Mouse (Mus musculus): Measurements from ENCODE around the gene Smc1a.

The Smc1a gene

DNA sequence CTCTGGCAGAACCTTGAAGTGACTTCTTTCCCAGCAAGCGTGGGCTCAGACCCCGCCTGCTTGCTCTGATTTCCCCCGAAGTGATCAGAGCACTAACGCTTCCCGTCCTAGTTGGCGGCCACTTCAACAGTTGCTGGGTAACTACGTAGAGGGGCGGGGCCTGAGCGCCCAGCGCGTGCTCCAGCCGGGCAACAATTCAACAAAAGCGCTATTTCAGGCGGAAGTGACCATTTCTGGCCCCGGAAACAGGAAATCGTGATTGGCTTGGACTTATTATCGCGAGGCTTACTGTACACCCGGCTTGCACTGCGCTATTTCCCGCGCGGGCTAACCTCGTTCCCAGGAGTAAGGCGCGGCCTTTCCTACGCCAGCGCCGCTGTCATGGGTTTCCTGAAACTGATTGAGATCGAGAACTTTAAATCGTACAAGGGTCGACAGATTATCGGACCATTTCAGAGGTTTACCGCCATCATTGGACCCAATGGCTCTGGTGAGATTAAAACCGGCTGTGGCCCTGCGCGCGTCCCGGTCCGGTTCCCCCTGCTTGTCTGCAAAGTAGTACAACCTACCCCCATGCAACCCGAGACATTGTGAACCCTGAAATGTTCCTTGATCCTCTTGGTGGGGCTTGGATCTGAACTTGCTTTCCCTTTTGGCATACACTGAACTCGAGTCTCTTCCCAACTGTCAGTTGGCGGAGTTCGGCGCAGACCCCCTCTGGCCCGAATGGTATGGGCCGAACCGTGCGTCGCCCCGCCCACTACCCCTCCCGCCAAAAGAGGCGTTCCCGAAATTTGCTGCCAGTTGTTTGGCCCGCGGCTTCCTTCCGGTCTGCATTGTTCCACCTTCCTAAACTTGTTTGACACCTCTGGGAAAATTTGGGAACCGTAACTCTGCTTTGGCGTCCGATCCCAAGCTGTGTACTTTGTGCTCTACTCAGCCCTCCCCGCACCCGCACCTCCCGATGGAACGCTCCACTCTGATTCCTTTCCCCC, at the start of gene Smc1a, which contains the start of gene Ribc1:
TSS of gene Smc1a (plus strand) at position 278 of the 995 bp plus-strand sequence.
TSS of gene Ribc1 (minus strand) at position 145 of the 995 bp plus-strand sequence.
- DNase-seq, result peak; percentile 92 to 95

- no peak for DNase-seq
Measured at GRCm38 (mm10) chrX:151999006-151999710, 17.1 kb upstream of the Smc1a start.

GRCm38 (mm10) chrX:152001182-152001684, 15.0 kb upstream of the Smc1a start:
- DNase-seq, result no peak

- peak; percentile 86 to 92 for DNase-seq
Measured at GRCm38 (mm10) chrX:152001737-152002710, 14.2 kb upstream of the Smc1a start, which contains the start of gene Hsd17b10. Hsd17b10 (plus strand) TSS chrX:152001845.

GRCm38 (mm10) chrX:152002865-152003264, 13.4 kb upstream of the Smc1a start:
- no peak for DNase-seq

GRCm38 (mm10) chrX:152007863-152008262, 8.4 kb upstream of the Smc1a start:
- DNase-seq, result no peak

GRCm38 (mm10) chrX:152015752-152016150, 477 bp upstream of the Smc1a start:
- DNase-seq, result no peak

- no peak for DNase-seq
Measured at GRCm38 (mm10) chrX:152017186-152017585, 958 bp downstream of the Smc1a start.

DNA sequence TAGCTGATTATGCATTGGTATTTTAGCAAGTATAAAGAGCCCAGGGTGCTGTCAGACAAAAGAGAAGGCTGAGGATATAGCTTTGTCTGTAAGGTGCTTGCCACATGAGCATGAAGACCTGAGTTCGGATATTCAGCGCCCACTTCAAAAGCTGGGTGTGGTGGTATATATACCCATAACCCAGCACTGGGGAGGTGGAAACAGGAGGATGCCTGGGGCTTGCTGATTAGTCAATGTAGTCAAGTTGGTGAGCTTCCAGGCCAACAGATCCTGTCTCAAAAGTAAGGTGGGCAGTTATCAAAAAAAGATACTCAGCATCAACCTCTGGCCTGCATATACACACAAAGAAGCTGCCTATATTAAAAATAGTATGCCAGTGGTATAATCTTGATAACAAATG, 3.1 kb downstream of the Smc1a start:
- DNase-seq, result no peak

- DNase-seq, result no peak
Measured at GRCm38 (mm10) chrX:152039865-152040264, 23.6 kb downstream of the Smc1a start.

DNA sequence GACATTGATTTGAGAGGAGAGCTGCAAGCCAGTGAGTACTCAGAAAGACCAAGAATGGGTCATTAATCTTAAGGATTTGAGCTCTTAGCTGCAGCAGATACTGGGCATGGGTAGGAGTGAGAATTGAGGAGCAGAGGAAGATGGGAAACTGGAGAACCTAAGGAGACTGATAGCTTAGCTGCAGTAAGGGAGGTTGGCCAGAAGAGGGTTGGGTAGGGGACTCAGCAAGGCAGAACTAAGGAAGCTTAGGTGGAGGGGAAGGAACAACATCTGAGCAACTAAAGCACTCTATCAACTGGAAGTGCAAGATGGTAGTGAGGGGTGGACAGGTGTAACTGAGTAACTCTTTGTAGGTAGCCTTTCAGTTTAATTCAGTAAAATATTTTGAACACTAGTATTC, 31.0 kb downstream of the Smc1a start:
- no peak for DNase-seq

- no peak for DNase-seq
Measured at GRCm38 (mm10) chrX:152052546-152052945, 36.3 kb downstream of the Smc1a start.

GRCm38 (mm10) chrX:152054094-152054493, 37.9 kb downstream of the Smc1a start:
- DNase-seq, result no peak

DNA sequence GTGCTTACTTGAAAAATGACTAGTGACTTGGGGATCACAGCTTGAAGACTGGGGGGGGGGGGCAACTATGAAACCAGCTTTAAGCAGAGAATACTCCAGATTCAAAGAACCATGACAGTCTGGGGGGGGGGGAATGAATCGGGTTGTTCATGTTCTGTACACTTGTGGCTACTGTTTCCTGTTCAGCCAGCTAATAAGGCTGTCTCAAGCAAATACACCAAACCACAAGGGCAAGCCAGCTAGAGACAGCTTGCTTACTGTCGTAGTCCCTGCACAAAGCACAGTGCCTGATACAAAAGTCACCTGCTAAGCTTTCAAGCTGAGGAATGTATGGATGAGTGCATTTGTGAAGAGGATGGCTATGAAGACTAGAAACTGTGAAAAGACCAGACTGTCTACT, 49.4 kb downstream of the Smc1a start:
- no peak for DNase-seq

GRCm38 (mm10) chrX:152067789-152068188, 51.6 kb downstream of the Smc1a start:
- DNase-seq, result no peak

DNA sequence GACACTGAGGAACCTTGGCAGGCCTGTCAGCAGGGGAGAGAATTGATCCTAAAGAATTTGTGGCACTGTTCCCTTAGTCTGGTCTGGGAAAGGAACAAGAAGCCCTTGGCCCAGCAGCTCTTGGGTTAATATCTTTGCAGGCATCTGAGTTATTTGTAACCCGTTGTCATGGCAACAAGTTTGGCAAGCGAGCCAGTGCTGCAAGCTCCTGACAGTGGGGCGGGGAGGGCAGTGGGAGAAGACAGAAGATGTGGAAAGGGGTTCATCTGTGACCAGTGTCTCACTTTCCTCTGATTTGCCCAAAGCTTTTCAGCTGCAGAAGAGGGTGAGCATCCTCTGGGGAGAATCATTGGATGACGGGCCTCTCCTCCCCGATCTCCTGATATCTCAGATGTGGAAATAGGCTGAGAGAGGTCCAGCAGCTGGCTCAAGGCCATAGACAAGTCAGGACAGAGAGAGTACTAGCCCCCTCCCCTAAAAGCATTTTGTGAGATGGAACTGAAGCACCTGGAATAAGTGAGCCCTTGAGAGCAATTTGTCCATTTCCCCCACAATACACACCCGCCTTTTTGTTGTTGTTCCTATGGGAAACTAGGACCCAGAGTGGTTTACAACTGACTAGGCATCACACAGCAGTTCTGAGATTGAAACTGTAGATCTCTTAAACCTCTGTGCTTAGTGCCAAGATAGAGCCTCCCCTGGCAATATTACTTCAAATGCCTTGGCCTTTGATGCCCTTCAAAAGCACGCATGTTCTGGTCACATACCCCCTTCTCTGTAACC, 73.8 kb downstream of the Smc1a start:
- peak; percentile 17 to 33 for DNase-seq

- no peak for DNase-seq
Measured at GRCm38 (mm10) chrX:152097572-152097971, 81.3 kb downstream of the Smc1a start.
